ENCODE assay signal across 9 mouse cellular contexts in genomic region chr4:136424120-136424999, GRCm38 (mm10). TPM values are rescaled to one million over a fixed set of nuclear protein-coding genes. Genes with fewer than 3 reads are reported as not detected.
DNase-seq lines count a peak whose midpoint lies in the region; ATAC-seq and TF ChIP-seq lines count a peak whose summit lies in the region.
"Had no signal": no experiment of that assay in that cellular context is flagged by ENCODE, and none has a peak within 500 bp of the region (broad histone marks: within the 10 kb centered on the region; RNA-seq: fewer than 3 reads in every experiment).

No protein-coding gene starts in this region.

- WGBS in heart, embryonic 10.5 days, result under 1% methylated on average over 68 of the region's 70 CpGs
- WGBS in neural tube, embryonic 15.5 days, result 1% methylated on average over 63 of the region's 70 CpGs

- peak overlapping the region; percentile 70 for H3ac ChIP-seq in C2C12 (ENCODE audit: control insufficient read depth, insufficient read length, low read depth)

- no peaks in the 10 kb centered on the region for H3K9me3 ChIP-seq in heart, embryonic 10.5 days
- no peaks in the 10 kb centered on the region for H3K9me3 ChIP-seq in neural tube, embryonic 15.5 days (replicated peaks)

- H3K36me3 ChIP-seq in heart, embryonic 10.5 days, result no peaks in the 10 kb centered on the region
- H3K36me3 ChIP-seq in C2C12 (ENCODE audit: control insufficient read depth, insufficient read depth), result no peaks in the 10 kb centered on the region
- H3K36me3 ChIP-seq in neural tube, embryonic 15.5 days, result no peaks in the 10 kb centered on the region

- H3K4me2 ChIP-seq in neural tube, embryonic 15.5 days, result peak overlapping the region; percentile 97

- peaks cover 18% of the 10 kb centered on the region for H3K4me1 ChIP-seq in heart, embryonic 10.5 days
- H3K4me1 ChIP-seq in neural tube, embryonic 15.5 days, result peaks cover 18% of the 10 kb centered on the region

- H3K27ac ChIP-seq in heart, embryonic 10.5 days, result peak overlapping the region; percentile 30
- H3K27ac ChIP-seq in neural tube, embryonic 15.5 days (replicated peaks), result no peak overlapping the region

- no peak for TF ChIP-seq CTCF in C2C12 (IDR thresholded peaks at IDR 0.05; ENCODE audit: control insufficient read depth, insufficient read depth, insufficient read length)

- no peaks in the 10 kb centered on the region for H3K79me2 ChIP-seq in C2C12 (ENCODE audit: control insufficient read depth, insufficient read depth)

- H3K9ac ChIP-seq in neural tube, embryonic 15.5 days (replicated peaks), result peak overlapping the region; percentile 54

- no peak for DNase-seq in heart, embryonic 10.5 days (ENCODE audit: low spot score)
- no peak for DNase-seq in heart, adult 9 months (ENCODE audit: low spot score in 2 of 2)
- peak; percentile 32 to 40 for DNase-seq in kidney, postnatal 4 days
- DNase-seq in frontal cortex, postnatal 14 days (ENCODE audit: low spot score in 2 of 2), result no peak
- no peak for DNase-seq in layer of hippocampus, postnatal 14 days (ENCODE audit: low spot score in 2 of 2)

- H3K4me3 ChIP-seq in heart, embryonic 10.5 days, result peak overlapping the region; percentile 66
- H3K4me3 ChIP-seq in C2C12 (ENCODE audit: insufficient read depth, poor library complexity, severe bottlenecking), result no peak overlapping the region
- peak overlapping the region; percentile 52 for H3K4me3 ChIP-seq in neural tube, embryonic 15.5 days (replicated peaks)

- H3K79me3 ChIP-seq in C2C12 (ENCODE audit: low read depth), result no peaks in the 10 kb centered on the region

- H3K27me3 ChIP-seq in heart, embryonic 10.5 days (ENCODE audit: insufficient read depth, poor library complexity, severe bottlenecking), result peaks cover 80% of the 10 kb centered on the region
- peaks cover 20% of the 10 kb centered on the region for H3K27me3 ChIP-seq in C2C12 (ENCODE audit: control insufficient read depth, insufficient read depth, insufficient read length)
- peaks cover 35% of the 10 kb centered on the region for H3K27me3 ChIP-seq in neural tube, embryonic 15.5 days (replicated peaks)

- ATAC-seq in erythroblast, adult 5-6 weeks (replicated peaks; ENCODE audit: low FRiP score, poor library complexity, severe bottlenecking), result 0 out of 2 replicates have a peak, but pooled peaks have one; percentile 32
- peak; percentile 27; the same call in 1 of the 2 replicates for ATAC-seq in neural tube, embryonic 15.5 days (ENCODE audit: low FRiP score)
- ATAC-seq: Patski had no signal

TF ChIP-seq in C2C12, 6 proteins besides CTCF, POLR2A, EP300 and RAD21:
- TF ChIP-seq CEBPB (IDR thresholded peaks at IDR 0.05; ENCODE audit: low read depth), result no peak
- no peak for TF ChIP-seq MAX (IDR thresholded peaks at IDR 0.05)
- TF ChIP-seq MYOG (IDR thresholded peaks at IDR 0.05; ENCODE audit: control insufficient read depth, extremely low read depth, insufficient read length), result no peak
- TF ChIP-seq FOSL1 (IDR thresholded peaks at IDR 0.05; ENCODE audit: insufficient read depth, low read length, poor library complexity, severe bottlenecking), result no peak
- no peak for TF ChIP-seq MYOD1 (IDR thresholded peaks at IDR 0.05; ENCODE audit: control insufficient read depth, insufficient read length, low read depth)
- no peak for TF ChIP-seq USF1 (IDR thresholded peaks at IDR 0.05; ENCODE audit: low read depth)

RNA-seq across cellular contexts. Expression of gene Htr1d, which starts 1.0 kb away (rescaled TPM):
- polyA plus RNA-seq in heart, embryonic 10.5 days (2016; fragmentation: Nextera tagmentation; extraction: Ambion mirVana), result 0.05 and 0.19 TPM in 2 replicates
- polyA plus RNA-seq in C2C12 (2012; fragmentation: generic; extraction: Trizol), result 0.06 TPM
- total RNA-seq in erythroblast, adult 5-6 weeks (2015; ENCODE audit: low replicate concordance), result not detected in 2 replicates
- not detected in 2 replicates for total RNA-seq in erythroblast, adult 5-6 weeks (2017; ENCODE audit: low replicate concordance)
- 2.5 and 3.9 TPM in 2 replicates for polyA plus RNA-seq in neural tube, embryonic 15.5 days (2015; fragmentation: Nextera tagmentation; extraction: Ambion mirVana)
- 1 to 10 TPM; 1.1 to 1.2 TPM for total RNA-seq in layer of hippocampus, postnatal 14 days (2021)

RNA-seq across cellular contexts. Expression of gene 6030445D17Rik, which starts 37.7 kb away (rescaled TPM):
- 0.18 TPM in 1 of 2 replicates, not detected in the other for polyA plus RNA-seq in heart, embryonic 10.5 days (2016; fragmentation: Nextera tagmentation; extraction: Ambion mirVana)
- polyA plus RNA-seq in C2C12 (2012; fragmentation: generic; extraction: Trizol), result 0.46 TPM
- not detected in 2 replicates for total RNA-seq in erythroblast, adult 5-6 weeks (2015; ENCODE audit: low replicate concordance)
- not detected in 2 replicates for total RNA-seq in erythroblast, adult 5-6 weeks (2017; ENCODE audit: low replicate concordance)
- 0.19 and 0.47 TPM in 2 replicates for polyA plus RNA-seq in neural tube, embryonic 15.5 days (2015; fragmentation: Nextera tagmentation; extraction: Ambion mirVana)
- under 1 TPM; 0.55 to 0.88 TPM for total RNA-seq in layer of hippocampus, postnatal 14 days (2021)

RNA-seq across cellular contexts. Expression of gene Luzp1, which starts 45.2 kb away (rescaled TPM):
- 96.4 and 126 TPM in 2 replicates for polyA plus RNA-seq in heart, embryonic 10.5 days (2016; fragmentation: Nextera tagmentation; extraction: Ambion mirVana)
- polyA plus RNA-seq in C2C12 (2012; fragmentation: generic; extraction: Trizol), result 16.1 TPM
- 0.42 and 1.2 TPM in 2 replicates for total RNA-seq in erythroblast, adult 5-6 weeks (2015; ENCODE audit: low replicate concordance)
- total RNA-seq in erythroblast, adult 5-6 weeks (2017; ENCODE audit: low replicate concordance), result 1.0 and 10.7 TPM in 2 replicates
- 60.1 and 73.0 TPM in 2 replicates for polyA plus RNA-seq in neural tube, embryonic 15.5 days (2015; fragmentation: Nextera tagmentation; extraction: Ambion mirVana)
- 10 to 100 TPM; 66.5 to 68.6 TPM for total RNA-seq in layer of hippocampus, postnatal 14 days (2021)

Comparison
In these comparisons a context has a peak if more than half of its experiments do, and no peak if none do; other contexts are left out.
1. DNase-seq: peak in kidney, postnatal 4 days (2 of 2); none in heart, embryonic 10.5 days (single experiment), heart, adult 9 months (0 of 2), frontal cortex, postnatal 14 days (0 of 2) and layer of hippocampus, postnatal 14 days (0 of 2).